ENCODE assay signal across 9 mouse cellular contexts in the genomic region with DNA sequence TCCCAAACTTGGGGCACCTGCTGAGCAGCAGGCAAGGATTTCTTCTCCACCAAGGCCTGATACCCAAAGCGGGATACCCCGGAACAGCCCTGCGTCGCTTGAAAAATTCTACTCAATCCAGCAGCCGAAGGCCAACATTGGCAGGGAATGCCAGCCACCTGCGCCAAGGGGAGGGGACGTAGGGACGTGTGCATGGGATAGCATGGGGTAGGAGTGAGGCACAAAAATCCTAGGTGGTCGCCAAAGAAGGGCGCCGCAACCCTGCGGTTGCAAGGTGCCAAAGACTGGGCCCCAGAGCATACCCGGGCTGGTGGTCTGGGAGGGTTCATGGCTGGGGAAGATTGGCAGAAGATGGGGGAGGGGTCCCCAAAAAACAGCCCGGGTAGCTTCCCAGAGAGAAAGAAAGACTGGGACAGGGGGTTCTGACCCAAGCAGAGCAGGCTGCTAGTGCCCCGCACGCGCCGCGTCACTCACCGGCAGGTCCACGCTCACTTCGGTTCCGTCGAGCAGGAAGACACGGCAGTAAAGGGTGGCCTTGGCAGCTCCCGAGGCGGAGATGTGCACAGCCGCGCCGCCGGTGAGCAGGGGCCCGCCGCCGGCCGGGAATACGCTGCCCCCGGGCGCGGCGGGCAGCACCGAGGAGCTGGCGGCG. TPM values are rescaled to one million over a fixed set of nuclear protein-coding genes. Genes with fewer than 3 reads are reported as not detected.
A peak's percentile ranks its signal among the peaks of the same experiment; 100 is the strongest.
DNase-seq lines count a peak whose midpoint lies in the region; ATAC-seq and TF ChIP-seq lines count a peak whose summit lies in the region.
"Had no signal": no experiment of that assay in that cellular context is flagged by ENCODE, and none has a peak within 500 bp of the region (broad histone marks: within the 10 kb centered on the region; RNA-seq: fewer than 3 reads in every experiment).

No protein-coding gene starts in this region.

- H3K4me3 ChIP-seq in heart, embryonic 10.5 days: peak overlapping the region; percentile 80
- H3K4me3 ChIP-seq in E14TG2a.4 (replicated peaks; ENCODE audit: low read length): peak overlapping the region; percentile 82
- H3K4me3 ChIP-seq in liver, postnatal 0 days (ENCODE audit: low read depth, low read length): peak overlapping the region; percentile 58
- peak overlapping the region; percentile 66 for H3K4me3 ChIP-seq in stomach, embryonic 16.5 days (replicated peaks; ENCODE audit: low read length)

- ATAC-seq in liver, postnatal 0 days: peak; percentile 5; the same call in 1 of the 2 replicates
- ATAC-seq in stomach, embryonic 16.5 days (ENCODE audit: insufficient read depth, low FRiP score): no peak
- no peak for ATAC-seq in monocyte, adult 5-6 weeks (replicated peaks; ENCODE audit: insufficient number of reproducible peaks, low FRiP score, low TSS enrichment, poor library complexity, severe bottlenecking)

- H3K27ac ChIP-seq in heart, embryonic 10.5 days: peak overlapping the region; percentile 47; the same call in 1 of the 2 replicates
- peak overlapping the region; percentile 39 for H3K27ac ChIP-seq in liver, postnatal 0 days (ENCODE audit: low read depth)
- peak overlapping the region; percentile 59; the same call in 1 of the 2 replicates for H3K27ac ChIP-seq in stomach, embryonic 16.5 days (ENCODE audit: low read length)
- H3K27ac ChIP-seq: macrophage had no signal

- H3K9ac ChIP-seq in liver, postnatal 0 days (replicated peaks): peak overlapping the region; percentile 64
- H3K9ac ChIP-seq in stomach, embryonic 16.5 days (ENCODE audit: low read length): peak overlapping the region; percentile 85

- H3K4me2 ChIP-seq in liver, postnatal 0 days (ENCODE audit: low read depth, low read length): peak overlapping the region; percentile 82
- peak overlapping the region; percentile 84 for H3K4me2 ChIP-seq in stomach, embryonic 16.5 days (ENCODE audit: low read depth, low read length)

- H3K27me3 ChIP-seq in heart, embryonic 10.5 days (ENCODE audit: insufficient read depth, poor library complexity, severe bottlenecking): peaks cover 72% of the 10 kb centered on the region
- H3K27me3 ChIP-seq in E14TG2a.4 (ENCODE audit: insufficient read depth, low read length): peaks cover 68% of the 10 kb centered on the region
- H3K27me3 ChIP-seq in liver, postnatal 0 days (ENCODE audit: insufficient read depth, low read length): peaks cover 25% of the 10 kb centered on the region
- H3K27me3 ChIP-seq in stomach, embryonic 16.5 days (ENCODE audit: control insufficient read depth, insufficient read depth, low read length): peaks cover 17% of the 10 kb centered on the region; the same call in 1 of the 2 replicates

- H3K36me3 ChIP-seq in heart, embryonic 10.5 days: no peaks in the 10 kb centered on the region
- no peaks in the 10 kb centered on the region for H3K36me3 ChIP-seq in E14TG2a.4 (ENCODE audit: insufficient read depth, low read length)
- no peaks in the 10 kb centered on the region for H3K36me3 ChIP-seq in liver, postnatal 0 days (replicated peaks; ENCODE audit: insufficient read depth, low read length)
- no peaks in the 10 kb centered on the region for H3K36me3 ChIP-seq in stomach, embryonic 16.5 days (ENCODE audit: control insufficient read depth, insufficient read depth, low read length)

- no peak for DNase-seq in heart, embryonic 10.5 days (ENCODE audit: low spot score)
- no peak for DNase-seq in heart, adult 18-20 months
- peak; percentile 72 to 75 for DNase-seq in cerebellum, postnatal 25 days
- peak; percentile 25 for DNase-seq in heart, postnatal 4 days
- DNase-seq in liver, postnatal 0 days: peak; percentile 35

- no peak for TF ChIP-seq EP300 in liver, postnatal 0 days (IDR thresholded peaks at IDR 0.05; ENCODE audit: low read depth)

- no peaks in the 10 kb centered on the region for H3K9me3 ChIP-seq in heart, embryonic 10.5 days
- H3K9me3 ChIP-seq in E14TG2a.4 (ENCODE audit: low read length): no peaks in the 10 kb centered on the region
- H3K9me3 ChIP-seq in liver, postnatal 0 days (ENCODE audit: low read length): no peaks in the 10 kb centered on the region
- H3K9me3 ChIP-seq in stomach, embryonic 16.5 days (replicated peaks; ENCODE audit: control insufficient read depth, low read length): no peaks in the 10 kb centered on the region

- TF ChIP-seq CTCF in E14TG2a.4 (conservative IDR thresholded peaks at IDR 0.05; ENCODE audit: low read length): no peak
- TF ChIP-seq CTCF in liver, postnatal 0 days (IDR thresholded peaks at IDR 0.05; ENCODE audit: low read depth): no peak

- H3K4me1 ChIP-seq in heart, embryonic 10.5 days: peaks cover 20% of the 10 kb centered on the region
- peaks cover 36% of the 10 kb centered on the region for H3K4me1 ChIP-seq in E14TG2a.4 (replicated peaks; ENCODE audit: low read depth, low read length)
- H3K4me1 ChIP-seq in liver, postnatal 0 days (ENCODE audit: insufficient read depth): peaks cover 10% of the 10 kb centered on the region
- peaks cover 17% of the 10 kb centered on the region for H3K4me1 ChIP-seq in stomach, embryonic 16.5 days (ENCODE audit: control insufficient read depth, insufficient read depth, low read length)

- WGBS in heart, embryonic 10.5 days: 4% methylated on average over 43 of the region's 43 CpGs
- WGBS in liver, postnatal 0 days (ENCODE audit: insufficient replicate concordance): 4% methylated on average over 31 of the region's 43 CpGs
- under 1% methylated on average over 43 of the region's 43 CpGs for WGBS in stomach, embryonic 16.5 days

RNA-seq across cellular contexts. Expression of gene Epb41l4b, which starts 0.7 kb away (rescaled TPM):
- polyA plus RNA-seq in heart, embryonic 10.5 days (2016; fragmentation: Nextera tagmentation; extraction: Ambion mirVana): 0.34 and 1.6 TPM in 2 replicates
- total RNA-seq in heart, adult 18-20 months (2021): 1 to 10 TPM; 2.0 to 2.3 TPM
- total RNA-seq in heart, postnatal 4 days (2021): 1 to 10 TPM; 4.9 to 5.4 TPM
- polyA plus RNA-seq in liver, postnatal 0 days (2015; fragmentation: Nextera tagmentation; extraction: Ambion mirVana): 6.7 and 8.4 TPM in 2 replicates
- polyA plus RNA-seq in stomach, embryonic 16.5 days (2015; fragmentation: Nextera tagmentation; extraction: Ambion mirVana): 7.5 and 11.6 TPM in 2 replicates
- 0.58 TPM in 1 of 3 replicates, not detected in the others for total RNA-seq in monocyte, adult 5-6 weeks (2017)
- polyA plus RNA-seq: macrophage had no signal

Comparison
In these comparisons a context has a peak if more than half of its experiments do, and no peak if none do; other contexts are left out.
1. DNase-seq: peak in cerebellum, postnatal 25 days (2 of 2), heart, postnatal 4 days (single experiment) and liver, postnatal 0 days (single experiment); none in heart, embryonic 10.5 days (single experiment) and heart, adult 18-20 months (0 of 2).
2. Peak in every context shown above with its lines, with median percentiles within 50 percentile points of each other: H3K27ac ChIP-seq and H3K4me3 ChIP-seq.